Mouse (Mus musculus) cerebellum, postnatal 4 days (tissue): ENCODE data around the gene Phf13.
"Not testable (repeated sequence)": the region's sequence is repeated elsewhere in the genome, so short reads cannot be mapped to it uniquely, and the experiment has no call there.

Source experiments
- DNase-seq, 2 experiments: peaks; one replicate each; pipeline ENCODE4 v3.0.0; 2022; ENCODE audit warnings: low spot score in 2 of 2, mixed read lengths in 1 of 2

Phf13 gene

DNA sequence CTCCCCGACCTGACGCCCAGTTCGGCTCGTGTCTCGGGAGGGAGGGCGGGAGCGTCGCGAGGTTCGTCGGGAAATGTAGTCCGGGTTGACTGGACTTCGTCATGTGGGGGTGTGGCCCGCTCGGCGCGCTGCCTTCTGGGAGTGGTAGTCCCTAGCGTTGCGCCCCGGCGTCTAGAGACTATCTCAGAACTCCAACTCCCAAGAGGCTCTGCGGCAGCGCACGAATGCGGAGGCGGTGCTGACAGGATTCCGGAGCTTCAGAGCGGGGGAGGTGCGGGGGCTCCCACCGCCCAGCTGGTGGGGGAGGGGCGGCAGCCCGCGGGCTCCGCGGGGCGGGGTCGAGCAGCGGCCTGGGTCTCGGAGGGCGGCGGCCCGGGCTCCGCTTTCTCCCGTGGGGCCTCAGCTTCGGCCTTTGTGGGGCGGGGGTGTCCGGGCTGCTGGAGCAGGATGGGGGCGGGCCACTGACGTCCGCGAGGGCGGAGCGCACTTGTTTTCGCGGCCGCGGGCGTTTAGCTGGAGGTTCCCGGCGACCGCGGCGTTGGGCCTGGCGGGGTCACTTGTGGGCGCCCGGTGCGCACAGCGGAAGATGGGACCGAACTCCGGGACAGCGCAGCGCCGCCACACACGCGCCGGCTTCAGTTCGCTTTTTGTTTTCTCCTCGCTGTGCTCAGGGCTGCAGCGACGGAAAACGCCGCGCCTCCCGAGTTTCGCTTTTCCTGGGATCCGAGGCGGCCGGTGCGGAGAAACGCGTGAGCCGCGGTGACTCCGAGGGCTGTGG, at the start of gene Phf13:
Gene Phf13 (minus strand): TSS at position 86 of the 778 bp plus-strand sequence.
- peak; percentile 97 to 98 for DNase-seq

DNA sequence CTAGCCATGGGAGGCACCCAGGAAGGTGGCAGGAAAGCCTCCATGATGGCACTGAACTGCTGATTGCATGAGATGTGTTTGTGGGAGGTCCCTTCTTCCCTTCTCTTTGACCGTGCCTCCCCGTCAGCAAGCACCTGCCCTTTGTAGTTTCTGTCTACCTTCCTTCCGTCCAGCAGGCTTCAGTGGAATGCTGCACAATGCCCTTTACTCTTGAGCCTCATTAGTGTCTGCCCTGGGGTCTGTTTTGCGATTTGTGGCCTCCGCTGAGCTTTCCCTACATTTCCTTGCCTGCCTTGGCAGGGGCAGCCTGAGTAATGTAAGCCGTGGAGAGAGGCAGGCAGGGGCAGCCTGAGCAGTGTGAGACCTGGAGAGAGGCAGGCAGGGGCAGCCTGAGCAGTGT, 48.6 kb upstream of the Phf13 start:
- DNase-seq, result no peak

DNA sequence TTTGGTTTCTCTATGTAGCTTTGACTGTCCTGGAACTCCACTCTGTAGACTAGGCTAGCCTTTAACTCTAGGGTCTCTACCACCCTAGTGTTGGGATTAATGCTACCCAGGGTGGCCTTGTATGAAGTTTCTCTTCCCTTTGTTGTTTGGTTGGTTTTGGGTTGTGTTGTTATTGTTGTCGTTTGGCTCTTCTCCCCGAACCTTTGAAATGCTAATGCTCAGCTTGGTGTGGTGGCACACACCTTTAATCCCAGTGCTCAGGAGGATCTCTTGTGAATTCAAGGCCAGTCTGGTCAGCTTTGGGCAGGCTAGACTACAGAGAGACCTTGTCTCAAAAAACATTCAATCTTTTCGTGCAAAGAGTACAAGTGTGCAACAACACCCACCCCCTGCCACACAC, 47.1 kb upstream of the Phf13 start:
- no peak for DNase-seq

DNA sequence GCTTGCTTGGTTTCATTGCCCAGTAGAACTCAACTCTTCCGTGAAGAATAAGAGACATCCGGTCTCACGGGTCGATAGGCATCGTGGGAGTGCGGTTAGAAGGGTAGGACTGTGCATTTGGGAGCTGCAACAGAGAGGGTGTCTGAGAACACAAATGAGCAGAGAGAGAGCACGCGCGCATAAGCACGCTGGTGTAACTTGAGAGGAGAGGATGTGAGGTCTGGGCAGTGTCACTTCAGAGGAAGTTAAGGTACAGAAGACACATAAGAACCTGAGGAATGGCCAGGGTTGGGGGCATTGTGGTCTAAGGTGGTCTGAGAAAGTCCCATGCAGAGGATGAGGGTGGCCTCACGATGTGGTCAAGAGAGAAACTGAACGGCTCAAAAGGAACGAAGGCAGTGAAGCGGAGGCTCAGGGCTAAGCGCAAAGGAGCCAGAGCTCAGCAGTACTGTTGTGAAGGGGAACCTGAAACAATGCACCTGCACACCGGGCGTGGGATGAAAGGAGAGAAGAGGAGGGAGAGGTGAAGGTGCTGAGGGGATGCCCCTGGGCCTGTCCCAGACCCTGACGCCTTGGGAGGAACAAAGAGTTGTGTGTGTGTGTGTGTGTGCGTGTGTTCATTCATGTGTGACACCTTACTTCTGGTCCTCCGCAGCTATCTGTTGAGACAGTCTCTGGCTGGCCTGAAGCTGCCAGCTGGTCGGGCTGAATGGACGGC, 46.0 kb upstream of the Phf13 start:
- DNase-seq, result no peak

DNA sequence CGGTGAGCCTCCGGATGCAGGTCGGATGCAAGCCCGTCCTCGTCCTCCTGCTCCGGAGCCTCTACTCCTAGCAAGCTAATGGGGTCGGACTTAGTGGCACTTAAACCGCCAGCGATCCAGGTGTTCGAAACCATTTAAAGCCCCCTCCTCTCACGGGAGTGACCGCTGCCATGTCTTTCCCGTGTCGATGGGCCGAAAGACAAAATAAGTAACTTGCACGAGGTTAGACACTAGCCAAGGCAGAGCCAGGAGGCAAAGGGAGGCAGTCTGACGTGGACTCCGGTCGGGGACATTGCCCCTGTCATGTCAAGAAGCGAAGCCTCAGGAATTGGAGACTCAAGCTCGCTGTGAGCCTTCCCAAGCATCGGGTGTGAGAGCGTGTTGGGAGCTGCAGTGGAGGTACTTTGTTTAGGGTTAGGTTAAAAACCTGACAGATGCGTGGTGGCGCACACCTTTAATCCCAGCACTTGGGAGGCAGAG, 43.8 kb upstream of the Phf13 start:
- DNase-seq, result no peak

DNA sequence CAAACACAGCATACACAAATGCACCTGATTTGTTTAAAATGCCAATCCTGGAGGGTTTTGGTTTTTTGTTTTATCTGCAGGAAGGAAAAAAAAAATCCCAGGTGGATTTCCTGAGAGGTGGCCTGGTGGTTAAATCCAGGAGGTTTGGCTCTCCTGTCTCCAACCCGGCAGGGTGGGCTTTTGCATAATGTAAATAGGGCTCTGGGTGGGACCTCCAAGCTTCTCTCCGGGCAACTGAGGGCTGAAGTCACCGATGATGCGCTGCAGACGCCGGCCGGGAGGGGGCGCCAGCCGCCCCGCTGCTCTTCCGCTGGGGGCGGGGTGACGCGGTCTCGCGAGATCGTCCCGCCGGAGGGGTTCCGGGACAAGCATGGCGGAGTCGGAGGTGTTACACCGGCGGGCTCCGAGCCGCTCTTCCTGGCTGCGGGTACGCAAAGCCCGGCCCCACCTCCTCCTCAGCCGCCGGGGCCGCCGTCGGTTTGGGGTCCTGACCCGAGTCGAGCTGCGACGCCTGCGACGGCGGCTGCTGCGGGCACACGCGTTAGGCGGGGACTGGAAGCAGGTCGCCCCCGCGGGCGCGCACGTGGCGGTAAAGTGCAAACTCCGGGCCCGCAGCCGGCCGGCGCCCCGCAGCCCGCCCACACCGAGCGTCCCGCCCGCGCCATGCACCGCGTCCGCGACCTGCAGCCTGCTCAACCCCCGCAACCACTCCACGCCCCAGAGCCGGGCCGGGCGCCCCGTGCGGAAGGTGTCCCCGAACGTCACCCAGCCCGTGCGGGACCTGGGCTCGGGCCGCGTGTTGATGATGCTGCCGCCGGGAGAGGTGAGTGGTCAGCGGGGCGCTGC, 43.1 kb upstream of the Phf13 start, which contains the start of gene Nol9:
Gene Nol9 (plus strand): TSS at position 337 of the 846 bp plus-strand sequence.
- DNase-seq, result peak; percentile 95 to 97

DNA sequence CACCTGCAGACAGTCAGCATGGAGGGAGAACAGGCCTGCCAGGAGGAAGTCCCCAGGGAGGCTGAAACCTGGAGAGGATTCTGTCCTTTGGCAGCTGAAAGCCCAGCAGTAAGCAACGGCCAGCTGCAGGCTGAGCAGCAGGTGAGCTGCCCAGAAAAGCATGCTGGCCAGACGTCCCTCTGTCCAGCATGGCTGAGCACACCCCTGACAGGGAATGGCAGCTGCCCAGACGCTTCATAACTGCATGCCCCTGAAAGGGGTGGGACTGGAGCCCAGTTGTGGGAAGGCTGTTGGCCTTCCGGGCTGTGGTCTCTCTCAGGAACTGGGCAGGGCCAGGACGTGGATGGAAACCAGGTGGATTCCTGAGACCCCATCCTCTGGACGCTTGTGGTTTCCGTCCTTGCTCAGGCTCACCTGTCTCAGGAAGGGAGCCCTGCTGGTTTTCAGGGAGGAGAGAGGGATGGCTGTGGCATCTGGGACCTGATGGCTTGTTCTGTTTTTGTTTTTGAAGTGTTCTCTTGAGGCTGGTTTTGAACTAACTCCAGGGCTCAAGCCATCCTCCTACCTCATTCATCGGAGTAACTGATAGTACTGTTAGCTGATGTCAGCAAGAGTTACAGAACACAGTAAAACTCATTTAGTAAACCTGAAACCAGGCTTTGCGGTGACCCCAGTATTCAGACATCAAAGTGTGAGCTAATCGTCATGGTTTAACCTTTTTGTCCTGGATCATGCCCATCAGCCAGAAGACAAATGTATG, 42.3 kb upstream of the Phf13 start, which contains the start of gene Tas1r1:
Gene Tas1r1 (minus strand): TSS at position 344 of the 760 bp plus-strand sequence.
- DNase-seq, result no peak

DNA sequence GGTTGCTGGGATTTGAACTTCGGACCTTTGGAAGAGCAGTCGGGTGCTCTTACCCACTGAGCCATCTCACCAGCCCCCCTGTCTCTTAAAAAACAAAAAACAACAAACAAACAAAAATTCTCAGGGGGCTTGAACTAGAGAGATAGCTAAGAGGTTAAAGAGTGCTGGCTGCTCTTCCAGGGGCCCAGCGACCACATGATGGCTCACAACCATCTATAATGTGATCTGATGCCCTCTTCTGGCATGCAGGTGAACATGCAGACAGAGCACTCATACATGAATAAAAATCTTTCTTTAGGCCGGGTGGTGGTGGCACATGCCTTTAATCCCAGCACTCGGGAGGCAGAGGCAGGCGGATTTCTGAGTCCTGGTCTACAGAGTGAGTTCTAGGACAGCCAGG, 40.4 kb upstream of the Phf13 start:
- DNase-seq, result not testable (repeated sequence)

DNA sequence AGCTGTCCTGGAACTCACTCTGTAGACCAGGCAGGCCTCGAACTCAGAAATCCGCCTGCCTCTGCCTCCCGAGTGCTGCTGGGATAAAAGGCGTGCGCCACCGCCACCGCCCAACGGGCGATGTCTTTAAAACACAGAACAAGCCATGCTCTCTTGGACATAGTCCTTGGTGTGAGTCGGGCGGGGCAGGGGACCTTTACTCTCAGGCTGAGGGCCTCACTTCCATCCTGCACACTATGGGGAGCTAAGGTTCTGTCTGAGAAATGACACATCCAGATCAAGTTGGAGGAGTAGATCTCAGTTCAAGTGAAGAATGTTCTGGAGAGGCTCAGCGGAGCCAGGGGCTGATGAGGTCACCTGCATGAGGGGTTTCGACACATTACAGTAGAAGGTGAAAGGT, 36.9 kb upstream of the Phf13 start:
- DNase-seq, result no peak

DNA sequence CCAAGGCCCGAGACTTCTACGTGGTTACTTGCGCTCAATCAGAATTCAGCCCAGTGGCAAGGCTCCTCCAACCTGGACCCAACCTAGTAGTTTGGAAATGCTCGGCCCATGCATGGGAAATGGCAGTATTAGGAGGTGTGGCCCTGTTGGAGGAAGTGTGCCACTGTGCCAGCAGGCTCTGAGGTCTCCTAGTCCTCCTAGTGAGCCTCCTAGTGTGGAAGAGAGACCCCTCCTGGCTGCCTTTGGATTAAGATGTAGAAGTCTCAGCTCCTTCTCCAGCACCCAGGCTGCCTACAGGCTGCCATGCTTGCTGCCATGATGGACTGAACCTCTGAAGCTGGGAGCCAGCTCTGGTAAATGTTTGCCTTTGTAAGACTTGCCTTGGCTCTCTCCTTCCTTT, 33.9 kb upstream of the Phf13 start:
- DNase-seq, result no peak

DNA sequence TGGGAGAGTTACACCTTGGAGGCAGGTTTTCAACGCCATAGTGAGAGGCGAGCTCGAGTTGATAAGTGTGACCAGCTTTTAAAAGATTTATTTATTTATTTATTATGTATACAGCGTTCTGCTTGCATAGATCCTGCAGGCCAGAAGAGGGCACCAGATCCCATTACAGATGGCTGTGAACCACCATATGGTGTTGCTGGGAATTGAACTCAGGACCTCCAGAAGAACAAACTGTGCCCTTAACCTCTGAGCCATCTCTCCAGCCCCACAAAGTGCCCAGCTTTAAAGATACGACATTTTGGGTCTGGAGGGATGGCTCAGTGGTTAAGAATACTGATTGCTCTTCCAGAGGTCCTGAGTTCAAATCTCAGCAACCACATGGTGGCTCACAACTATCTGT, 33.0 kb upstream of the Phf13 start:
- DNase-seq, result no peak

DNA sequence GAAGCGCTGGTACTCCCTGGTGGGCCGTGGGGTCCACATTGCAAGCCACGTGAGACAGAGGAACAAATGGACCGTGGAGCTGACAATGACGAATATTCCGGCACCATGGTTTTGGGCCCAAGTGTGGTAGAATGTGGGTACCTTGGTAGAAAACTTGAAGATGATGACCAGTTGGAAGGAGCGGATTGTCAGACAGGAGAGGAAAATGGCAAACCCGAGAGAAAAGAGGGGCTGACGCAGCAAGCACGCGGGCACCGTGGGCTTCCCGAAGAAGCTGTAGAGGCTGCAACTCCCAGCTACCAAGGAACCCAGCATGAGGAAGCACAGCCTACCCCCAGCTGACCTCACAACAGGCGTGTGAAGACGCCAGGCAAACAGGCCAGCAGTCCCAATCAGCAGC, 32.4 kb upstream of the Phf13 start:
- DNase-seq, result no peak

DNA sequence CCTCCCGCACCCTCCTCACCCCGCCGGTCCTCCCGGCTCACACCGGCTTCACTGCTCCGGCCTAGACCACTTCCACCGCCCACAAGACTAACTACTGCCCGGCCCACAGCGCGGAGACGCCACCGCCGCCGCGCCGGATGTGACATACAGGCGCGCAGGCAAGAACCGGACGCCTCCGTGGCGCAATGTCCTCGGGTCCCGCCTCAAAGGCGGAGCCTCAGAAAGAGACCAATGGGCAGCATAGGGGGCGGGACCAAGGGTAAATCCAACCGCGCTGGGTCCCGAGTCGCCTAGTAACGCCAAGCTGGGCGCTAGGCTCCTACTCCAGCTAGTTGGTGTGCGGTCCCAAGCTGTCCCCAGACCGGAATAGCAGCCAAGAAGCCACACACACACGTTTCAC, 31.5 kb upstream of the Phf13 start, which contains the start of gene Zbtb48:
Gene Zbtb48 (minus strand): TSS at position 148 of the 400 bp plus-strand sequence.
- peak; percentile 83 to 93 for DNase-seq

DNA sequence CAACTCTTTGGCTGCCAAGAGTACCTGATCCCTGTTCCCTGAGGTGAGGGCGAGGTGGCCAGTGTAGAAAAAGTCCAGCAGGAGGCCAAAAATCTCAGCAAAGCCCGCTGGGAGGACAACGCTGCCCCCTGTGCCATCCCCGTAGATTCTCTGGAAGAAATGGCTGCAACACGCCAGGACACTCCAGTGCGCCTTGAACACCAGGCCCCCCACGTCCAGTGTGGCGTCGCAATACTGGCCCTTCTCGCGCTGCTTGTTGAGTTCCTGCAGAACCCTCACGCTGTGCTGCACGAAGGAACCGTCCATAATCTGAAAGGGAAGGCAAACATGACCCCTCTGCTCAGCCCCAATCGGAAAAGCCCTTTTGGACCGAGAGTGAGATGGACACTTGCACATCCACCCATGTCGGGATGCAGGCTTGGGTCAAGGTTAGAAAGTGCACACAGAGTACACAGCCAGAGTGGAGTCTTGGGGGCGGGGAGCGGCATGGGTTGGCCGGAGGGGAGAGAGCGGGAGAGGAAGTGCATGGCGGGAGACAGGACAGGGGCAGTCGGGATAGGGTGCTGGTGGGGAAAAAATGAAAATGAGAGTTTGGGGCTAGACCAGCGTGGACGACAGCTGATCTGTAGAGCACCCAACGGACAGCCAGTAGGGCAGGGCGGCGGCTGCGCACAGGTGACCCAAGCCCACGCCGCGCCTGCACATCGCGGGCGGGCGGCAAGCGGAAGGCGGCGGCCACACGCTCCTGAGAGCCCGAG, 30.9 kb upstream of the Phf13 start:
- DNase-seq, result no peak

DNA sequence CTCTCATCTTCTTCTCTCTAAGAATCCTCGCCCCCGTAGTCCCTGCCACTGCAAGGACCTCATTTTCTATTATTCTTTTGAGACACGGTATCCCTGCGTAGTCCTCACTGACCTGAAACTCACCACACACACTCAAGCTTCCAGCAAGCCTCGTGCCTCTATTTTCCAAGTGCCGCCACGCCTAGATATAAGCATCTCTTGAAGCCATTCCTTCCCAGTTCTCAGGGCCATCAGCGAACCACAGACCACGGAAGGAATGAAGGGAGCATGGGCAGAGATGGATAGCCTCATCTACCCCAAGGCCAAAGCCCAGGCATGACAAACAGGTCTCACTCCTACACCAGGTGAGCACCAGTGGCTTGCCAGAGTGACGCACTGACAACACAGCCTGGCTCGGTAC, 28.5 kb upstream of the Phf13 start:
- no peak for DNase-seq

DNA sequence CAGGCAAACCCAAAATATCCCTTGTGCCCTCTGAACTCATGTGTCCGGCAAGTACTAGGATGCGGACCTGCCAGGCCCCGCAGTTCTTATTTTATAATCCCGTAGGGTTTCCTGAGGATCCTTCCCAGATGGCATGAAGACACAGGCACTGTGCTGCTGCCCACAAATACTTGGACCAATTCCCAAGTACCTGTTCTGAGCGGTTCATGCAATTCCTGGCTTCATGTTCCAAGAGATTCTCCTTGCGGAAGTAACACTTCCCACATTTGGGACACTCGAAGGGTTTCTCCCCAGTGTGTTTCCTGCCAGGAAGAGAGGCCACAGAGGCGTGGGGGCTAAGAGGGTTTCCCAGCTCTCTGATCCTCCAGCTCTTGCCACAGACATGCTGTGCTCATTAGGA, 26.4 kb upstream of the Phf13 start:
- no peak for DNase-seq

DNA sequence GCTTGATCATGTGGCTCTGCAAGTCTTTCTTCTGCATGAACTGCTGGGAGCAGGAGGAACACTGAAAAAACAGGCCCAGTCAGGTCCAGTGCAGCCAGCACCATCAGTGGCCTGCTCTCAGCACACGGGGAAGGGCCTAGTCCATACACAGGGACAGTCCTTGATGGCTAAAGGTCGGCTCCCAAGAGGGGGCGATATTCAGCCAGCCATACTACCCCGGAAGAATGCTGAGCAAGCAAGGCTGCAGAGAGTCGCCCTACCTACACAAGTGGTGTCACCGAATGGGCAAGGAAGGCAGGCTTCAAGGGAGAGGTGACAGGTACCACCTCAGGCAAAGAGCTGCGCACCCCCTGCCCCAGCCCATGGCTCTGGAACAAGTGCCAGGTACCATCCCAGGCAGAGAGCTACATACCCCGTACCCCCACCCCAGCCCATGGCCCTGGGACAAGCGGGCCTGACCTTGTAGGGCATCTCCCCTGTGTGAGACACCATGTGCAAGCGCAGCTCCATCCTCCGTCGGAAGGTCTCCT, 25.6 kb upstream of the Phf13 start:
- no peak for DNase-seq

DNA sequence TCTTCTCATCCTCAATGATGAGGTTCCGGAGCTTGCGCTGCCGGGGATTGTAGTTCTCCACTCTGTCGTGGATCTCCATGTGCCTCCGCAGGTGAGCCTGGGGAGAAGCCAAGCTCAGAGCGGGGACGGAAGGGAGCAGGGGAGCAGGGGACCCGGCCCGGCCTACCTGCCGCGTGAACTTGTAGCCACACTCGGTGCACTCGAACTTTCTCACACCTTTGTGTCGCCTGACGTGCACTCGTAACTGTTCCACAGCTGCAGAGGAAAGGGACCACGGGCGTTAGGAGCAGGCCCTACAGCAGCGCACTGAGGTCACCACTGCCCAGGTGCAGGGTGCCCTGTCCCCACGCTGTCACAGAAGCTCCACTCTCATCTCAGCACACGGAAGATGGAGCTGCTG, 24.0 kb upstream of the Phf13 start:
- DNase-seq, result no peak

DNA sequence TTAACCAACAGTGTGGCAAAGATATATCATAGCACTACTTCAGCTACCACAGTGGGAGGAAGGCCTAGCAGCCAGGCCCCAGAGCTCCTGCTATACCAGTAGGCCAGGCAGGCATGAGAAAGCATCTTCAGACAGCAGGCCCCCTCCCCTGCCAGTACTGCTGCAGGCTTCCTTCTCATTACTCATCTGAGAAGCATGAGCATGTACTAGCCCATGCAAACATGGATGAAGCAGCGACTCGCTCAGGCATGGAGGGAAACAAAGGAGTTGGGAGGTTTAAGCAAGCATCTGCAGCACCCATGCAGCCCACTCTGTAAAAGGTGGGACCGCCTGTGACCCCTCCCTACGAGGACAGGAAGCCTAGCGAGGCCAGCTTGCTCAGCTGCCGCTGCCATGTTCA, 23.0 kb upstream of the Phf13 start:
- DNase-seq, result no peak
